Mouse (Mus musculus) E14TG2a.4 (cell line): ENCODE data around the gene Rbpms2.

Experiments used
- H3K27me3 ChIP-seq: 2 replicates; pipeline ENCODE4 v1.6.1; 2014; ENCODE audit warnings: low read length, control low read depth; ENCODE audit not compliant: insufficient read depth
- H3K36me3 ChIP-seq: 2 replicates; pipeline ENCODE4 v1.6.1; 2014; ENCODE audit warnings: low read length, control low read depth; ENCODE audit not compliant: insufficient read depth
- H3K4me1 ChIP-seq: replicated peaks from 2 replicates; pipeline ENCODE4 v1.6.1; 2014; ENCODE audit warnings: low read depth, low read length, control low read depth
- H3K4me3 ChIP-seq: replicated peaks from 2 replicates; pipeline ENCODE4 v1.5.1; 2014; ENCODE audit warnings: mild to moderate bottlenecking, low read length
- H3K9me3 ChIP-seq: 2 replicates; pipeline ENCODE4 v1.6.1; 2014; ENCODE audit warnings: low read length, control low read depth
- CTCF ChIP-seq: conservative IDR thresholded peaks from 2 replicates; pipeline ENCODE4 v1.5.1; 2014; ENCODE audit warnings: low read length
- NANOG ChIP-seq: IDR thresholded peaks from 2 replicates; pipeline ENCODE4 v1.6.1; 2014; ENCODE audit warnings: borderline replicate concordance, low read length, mixed read lengths
- POU5F1 ChIP-seq: IDR thresholded peaks from 2 replicates; pipeline ENCODE4 v1.6.1; 2014; ENCODE audit warnings: low read length, borderline replicate concordance

Rbpms2 gene

DNA sequence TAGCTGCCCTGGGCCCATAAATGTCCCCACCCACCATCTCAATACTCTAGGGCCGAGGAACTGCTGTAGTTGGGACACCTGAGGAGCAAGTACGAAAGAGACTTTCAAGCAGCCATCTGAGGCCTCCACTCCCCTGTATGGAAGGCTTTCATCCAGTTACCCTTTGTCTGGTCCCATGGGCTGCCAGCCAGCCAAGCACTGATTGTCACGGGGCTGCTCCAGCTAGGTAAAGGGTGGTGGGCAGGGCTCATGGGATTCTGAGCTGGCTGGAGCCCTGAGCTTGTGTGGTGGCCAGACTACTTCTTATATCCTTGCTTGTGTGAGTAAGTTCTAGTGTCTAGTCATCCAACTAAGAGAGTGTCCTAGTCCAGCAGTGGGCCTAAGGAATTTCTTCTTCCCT lies 27.8 kb downstream of the Rbpms2 start:
- no peak overlapping the region for H3K4me3 ChIP-seq
- peaks cover 97% of the 10 kb centered on the region for H3K36me3 ChIP-seq
- peaks cover 87% of the 10 kb centered on the region for H3K4me1 ChIP-seq
- no peaks in the 10 kb centered on the region for H3K27me3 ChIP-seq
- TF ChIP-seq NANOG (no peak), POU5F1 (no peak), CTCF (no peak)
- H3K9me3 ChIP-seq: no peaks in the 10 kb centered on the region

GRCm38 (mm10) chr9:65661029-65661428 lies 31.6 kb downstream of the Rbpms2 start:
- Histone ChIP-seq H3K27me3 (no peaks in the 10 kb centered on the region), H3K4me1 (peaks cover 91% of the 10 kb centered on the region), H3K36me3 (peaks cover 71% of the 10 kb centered on the region), H3K4me3 (no peak overlapping the region), H3K9me3 (no peaks in the 10 kb centered on the region)
- no peak for TF ChIP-seq POU5F1
- TF ChIP-seq CTCF: 0 out of 2 replicates have a peak, but pooled peaks have one; percentile 5

DNA sequence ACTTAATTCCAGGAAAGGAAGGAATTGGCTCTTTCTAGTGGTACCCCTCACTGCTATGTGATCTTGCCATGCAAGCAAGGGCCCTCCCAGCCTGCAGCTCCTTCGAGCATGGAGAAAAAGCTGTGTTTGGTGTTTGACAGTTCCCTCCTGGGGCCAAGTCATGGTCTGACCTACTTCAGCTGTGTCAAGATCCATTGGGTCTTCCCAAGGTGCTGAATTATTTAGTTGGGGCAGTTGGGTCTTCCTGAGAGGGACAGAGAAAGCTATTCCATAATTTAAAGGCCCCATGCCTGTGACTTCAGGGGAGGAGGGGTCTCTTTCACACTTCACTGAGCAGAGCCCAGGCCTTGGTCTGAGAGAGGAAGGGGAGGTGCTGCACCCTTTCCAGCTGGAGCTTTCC lies 32.0 kb downstream of the Rbpms2 start:
- TF ChIP-seq NANOG (no peak), CTCF (no peak), POU5F1 (no peak)
- H3K4me3 ChIP-seq: no peak overlapping the region
- no peaks in the 10 kb centered on the region for H3K27me3 ChIP-seq
- H3K9me3 ChIP-seq: no peaks in the 10 kb centered on the region
- peaks cover 95% of the 10 kb centered on the region for H3K4me1 ChIP-seq
- peaks cover 66% of the 10 kb centered on the region for H3K36me3 ChIP-seq

GRCm38 (mm10) chr9:65664163-65664562 lies 34.7 kb downstream of the Rbpms2 start:
- H3K27me3 ChIP-seq: no peaks in the 10 kb centered on the region

GRCm38 (mm10) chr9:65666042-65666441 lies 36.6 kb downstream of the Rbpms2 start:
- no peak overlapping the region for H3K4me3 ChIP-seq
- H3K36me3 ChIP-seq: peaks cover 21% of the 10 kb centered on the region
- H3K27me3 ChIP-seq: no peaks in the 10 kb centered on the region
- H3K4me1 ChIP-seq: peaks cover 68% of the 10 kb centered on the region
- TF ChIP-seq POU5F1 (no peak), CTCF (peak; percentile 84)
- H3K9me3 ChIP-seq: no peaks in the 10 kb centered on the region

More at GRCm38 (mm10) chr9:65664163-65664562, 34.7 kb downstream of the Rbpms2 start:
- peaks cover 39% of the 10 kb centered on the region for H3K36me3 ChIP-seq
- peaks cover 72% of the 10 kb centered on the region for H3K4me1 ChIP-seq
- no peak for TF ChIP-seq NANOG
- peak; percentile 27 for TF ChIP-seq CTCF
- no peak overlapping the region for H3K4me3 ChIP-seq
- H3K9me3 ChIP-seq: no peaks in the 10 kb centered on the region

GRCm38 (mm10) chr9:65667701-65668100 lies 38.3 kb downstream of the Rbpms2 start, which contains the start of gene Oaz2:
Oaz2 (plus strand) TSS chr9:65668001.
- no peak for TF ChIP-seq CTCF
- no peak for TF ChIP-seq NANOG
- no peak for TF ChIP-seq POU5F1
- Histone ChIP-seq H3K4me3 (no peak within 1 kb of the TSS), H3K27me3 (no peaks in the 10 kb centered on the region), H3K4me1 (peaks cover 68% of the 10 kb centered on the region), H3K9me3 (no peaks in the 10 kb centered on the region), H3K36me3 (peaks cover 4% of the 10 kb centered on the region)

- H3K4me3 ChIP-seq: peak overlapping the region; percentile 58
Measured at GRCm38 (mm10) chr9:65671431-65671931, 42.0 kb downstream of the Rbpms2 start.

GRCm38 (mm10) chr9:65672996-65673395 lies 43.5 kb downstream of the Rbpms2 start:
- Histone ChIP-seq H3K27me3 (no peaks in the 10 kb centered on the region), H3K9me3 (no peaks in the 10 kb centered on the region), H3K4me1 (peaks cover 62% of the 10 kb centered on the region), H3K36me3 (peaks cover under 1% of the 10 kb centered on the region; the same call in 1 of the 2 replicates), H3K4me3 (no peak overlapping the region)
- TF ChIP-seq POU5F1: no peak
- TF ChIP-seq CTCF: no peak
- no peak for TF ChIP-seq NANOG

More at GRCm38 (mm10) chr9:65671431-65671931, 42.0 kb downstream of the Rbpms2 start:
- Histone ChIP-seq H3K36me3 (no peaks in the 10 kb centered on the region), H3K27me3 (no peaks in the 10 kb centered on the region), H3K4me1 (peaks cover 55% of the 10 kb centered on the region), H3K9me3 (no peaks in the 10 kb centered on the region)
- TF ChIP-seq NANOG: peak; percentile 26; the same call in 1 of the 2 replicates
- TF ChIP-seq POU5F1: no peak
